19 mouse cellular contexts compared by ENCODE assay signal in genomic region chr9:9157425-9157824, GRCm38 (mm10).
"Had no signal": no experiment of that assay in that cellular context is flagged by ENCODE, and none has a peak within 500 bp of the region (broad histone marks: within the 10 kb centered on the region; RNA-seq: fewer than 3 reads in every experiment).

No protein-coding gene starts in this region.

- H3K36me3 ChIP-seq: kidney, embryonic 15.5 days; liver, embryonic 13.5 days; midbrain, embryonic 10.5 days; neural tube, embryonic 12.5 days; neural tube, embryonic 15.5 days had no signal

- H3K4me2 ChIP-seq: kidney, embryonic 15.5 days; liver, embryonic 13.5 days; neural tube, embryonic 12.5 days; neural tube, embryonic 15.5 days had no signal

- DNase-seq: kidney, postnatal 10 days; kidney, postnatal 36 days; layer of hippocampus, postnatal 36 days; liver, embryonic 13.5 days; lung, adult 2 months; midbrain, embryonic 14.5 days; right cerebral cortex, adult 18-20 months; right cerebral cortex, postnatal 14 days; right cerebral cortex, postnatal 4 days; thymus, adult 2 months; thymus, postnatal 14 days; thymus, postnatal 4 days had no signal

- H3K9ac ChIP-seq: kidney, embryonic 15.5 days; liver, embryonic 13.5 days; neural tube, embryonic 12.5 days; neural tube, embryonic 15.5 days had no signal

- H3K9me3 ChIP-seq: kidney, embryonic 15.5 days; liver, embryonic 13.5 days; megakaryocyte, embryonic 14.5 days; midbrain, embryonic 10.5 days; neural tube, embryonic 12.5 days; neural tube, embryonic 15.5 days had no signal

- H3K4me3 ChIP-seq: kidney, embryonic 15.5 days; left cerebral cortex, adult 2 months; liver, embryonic 13.5 days; megakaryocyte, embryonic 14.5 days; midbrain, embryonic 10.5 days; neural tube, embryonic 12.5 days; neural tube, embryonic 15.5 days had no signal

- H3K27me3 ChIP-seq: kidney, embryonic 15.5 days; liver, embryonic 13.5 days; megakaryocyte, embryonic 14.5 days; neural tube, embryonic 12.5 days; neural tube, embryonic 15.5 days had no signal

- H3K27ac ChIP-seq: kidney, embryonic 15.5 days; left cerebral cortex, adult 2 months; liver, embryonic 13.5 days; midbrain, embryonic 10.5 days; neural tube, embryonic 12.5 days; neural tube, embryonic 15.5 days; stomach, postnatal 0 days had no signal

- H3K4me1 ChIP-seq: liver, embryonic 13.5 days; megakaryocyte, embryonic 14.5 days; midbrain, embryonic 10.5 days; neural tube, embryonic 12.5 days; neural tube, embryonic 15.5 days had no signal
